Mouse (Mus musculus): Measurements from ENCODE around the gene Adora1. TPM values are rescaled to one million over a fixed set of nuclear protein-coding genes. Genes with fewer than 3 reads are reported as not detected.
A peak's percentile ranks its signal among the peaks of the same experiment; 100 is the strongest.

Gene Adora1
- polyA plus RNA-seq, 1 experiment, result 9.1 TPM

- WGBS, result 60% methylated on average over 2 of the region's 2 CpGs
- TF ChIP-seq POLR2A (IDR thresholded peaks at IDR 0.05; ENCODE audit: borderline replicate concordance, extremely low read depth, low read depth, low read length) (no peak), CTCF (IDR thresholded peaks at IDR 0.05; ENCODE audit: insufficient read depth, low read length) (no peak)
- no peaks in the 10 kb centered on the region for H3K4me1 ChIP-seq (ENCODE audit: control insufficient read depth, insufficient read depth, low read length)
- no peak for DNase-seq
- no peak overlapping the region for H3K4me3 ChIP-seq (replicated peaks; ENCODE audit: extremely low read depth, low read depth, low read length)
Observed at GRCm38 (mm10) chr1:134242286-134242685, 7.1 kb upstream of the Adora1 start.

GRCm38 (mm10) chr1:134241298-134241697 lies 6.1 kb upstream of the Adora1 start:
- H3K4me3 ChIP-seq (replicated peaks; ENCODE audit: extremely low read depth, low read depth, low read length), result no peak overlapping the region
- no peaks in the 10 kb centered on the region for H3K4me1 ChIP-seq (ENCODE audit: control insufficient read depth, insufficient read depth, low read length)
- 73% methylated on average over 8 of the region's 8 CpGs for WGBS
- no peak for DNase-seq
- TF ChIP-seq CTCF (IDR thresholded peaks at IDR 0.05; ENCODE audit: insufficient read depth, low read length), result no peak
- no peak for TF ChIP-seq POLR2A (IDR thresholded peaks at IDR 0.05; ENCODE audit: borderline replicate concordance, extremely low read depth, low read depth, low read length)

- TF ChIP-seq CTCF (IDR thresholded peaks at IDR 0.05; ENCODE audit: insufficient read depth, low read length) (no peak), POLR2A (IDR thresholded peaks at IDR 0.05; ENCODE audit: borderline replicate concordance, extremely low read depth, low read depth, low read length) (no peak)
- Histone ChIP-seq H3K4me1 (ENCODE audit: control insufficient read depth, insufficient read depth, low read length) (no peaks in the 10 kb centered on the region), H3K4me3 (replicated peaks; ENCODE audit: extremely low read depth, low read depth, low read length) (no peak overlapping the region)
- no peak for DNase-seq
- WGBS, result 74% methylated on average over 9 of the region's 9 CpGs
Observed at GRCm38 (mm10) chr1:134240701-134241100, 5.5 kb upstream of the Adora1 start.

- DNase-seq, result no peak
- no peak for TF ChIP-seq POLR2A (IDR thresholded peaks at IDR 0.05; ENCODE audit: borderline replicate concordance, extremely low read depth, low read depth, low read length)
- no peak for TF ChIP-seq CTCF (IDR thresholded peaks at IDR 0.05; ENCODE audit: insufficient read depth, low read length)
Observed at GRCm38 (mm10) chr1:134237438-134237837, 2.2 kb upstream of the Adora1 start.

GRCm38 (mm10) chr1:134236142-134236541 lies 911 bp upstream of the Adora1 start:
- no peak overlapping the region for H3K4me3 ChIP-seq (replicated peaks; ENCODE audit: extremely low read depth, low read depth, low read length)
- H3K4me1 ChIP-seq (ENCODE audit: control insufficient read depth, insufficient read depth, low read length), result peaks cover 8% of the 10 kb centered on the region; the same call in 1 of the 2 replicates
- no peak for DNase-seq
- TF ChIP-seq POLR2A (IDR thresholded peaks at IDR 0.05; ENCODE audit: borderline replicate concordance, extremely low read depth, low read depth, low read length) (no peak), CTCF (IDR thresholded peaks at IDR 0.05; ENCODE audit: insufficient read depth, low read length) (no peak)
- WGBS, result 46% methylated on average over 3 of the region's 3 CpGs

More at GRCm38 (mm10) chr1:134237438-134237837, 2.2 kb upstream of the Adora1 start:
- Histone ChIP-seq H3K4me1 (ENCODE audit: control insufficient read depth, insufficient read depth, low read length) (peaks cover 8% of the 10 kb centered on the region; the same call in 1 of the 2 replicates), H3K4me3 (replicated peaks; ENCODE audit: extremely low read depth, low read depth, low read length) (no peak overlapping the region)
- WGBS, result 86% methylated on average over 3 of the region's 3 CpGs

- H3K4me1 ChIP-seq (ENCODE audit: control insufficient read depth, insufficient read depth, low read length), result peaks cover 8% of the 10 kb centered on the region; the same call in 1 of the 2 replicates
- peak; percentile 36 for DNase-seq
- no peak overlapping the region for H3K4me3 ChIP-seq (replicated peaks; ENCODE audit: extremely low read depth, low read depth, low read length)
- WGBS, result 3% methylated on average over 41 of the region's 41 CpGs
- TF ChIP-seq POLR2A (IDR thresholded peaks at IDR 0.05; ENCODE audit: borderline replicate concordance, extremely low read depth, low read depth, low read length) (no peak), CTCF (IDR thresholded peaks at IDR 0.05; ENCODE audit: insufficient read depth, low read length) (no peak)
Observed at GRCm38 (mm10) chr1:134234455-134235390, 508 bp downstream of the Adora1 start.

- no peak overlapping the region for H3K4me3 ChIP-seq (replicated peaks; ENCODE audit: extremely low read depth, low read depth, low read length)
- TF ChIP-seq CTCF (IDR thresholded peaks at IDR 0.05; ENCODE audit: insufficient read depth, low read length), result no peak
- no peak for TF ChIP-seq POLR2A (IDR thresholded peaks at IDR 0.05; ENCODE audit: borderline replicate concordance, extremely low read depth, low read depth, low read length)
- H3K4me1 ChIP-seq (ENCODE audit: control insufficient read depth, insufficient read depth, low read length), result peaks cover 8% of the 10 kb centered on the region; the same call in 1 of the 2 replicates
- WGBS, result 53% methylated on average over 19 of the region's 19 CpGs
- no peak for DNase-seq
Observed at GRCm38 (mm10) chr1:134233681-134234454, 1.4 kb downstream of the Adora1 start.

- peak; percentile 41 for DNase-seq
- 42% methylated on average over 11 of the region's 12 CpGs for WGBS
- H3K4me3 ChIP-seq (replicated peaks; ENCODE audit: extremely low read depth, low read depth, low read length), result no peak overlapping the region
- TF ChIP-seq CTCF (IDR thresholded peaks at IDR 0.05; ENCODE audit: insufficient read depth, low read length) (no peak), POLR2A (IDR thresholded peaks at IDR 0.05; ENCODE audit: borderline replicate concordance, extremely low read depth, low read depth, low read length) (no peak)
- H3K4me1 ChIP-seq (ENCODE audit: control insufficient read depth, insufficient read depth, low read length), result peaks cover 8% of the 10 kb centered on the region; the same call in 1 of the 2 replicates
Observed at GRCm38 (mm10) chr1:134232778-134233531, 2.3 kb downstream of the Adora1 start.

- Histone ChIP-seq H3K4me3 (replicated peaks; ENCODE audit: extremely low read depth, low read depth, low read length) (no peak overlapping the region), H3K4me1 (ENCODE audit: control insufficient read depth, insufficient read depth, low read length) (peaks cover 8% of the 10 kb centered on the region; the same call in 1 of the 2 replicates)
- DNase-seq, result no peak
- TF ChIP-seq POLR2A (IDR thresholded peaks at IDR 0.05; ENCODE audit: borderline replicate concordance, extremely low read depth, low read depth, low read length), result no peak
- TF ChIP-seq CTCF (IDR thresholded peaks at IDR 0.05; ENCODE audit: insufficient read depth, low read length), result no peak
- 60% methylated on average over 8 of the region's 8 CpGs for WGBS
Observed at GRCm38 (mm10) chr1:134232326-134232725, 2.9 kb downstream of the Adora1 start.
